Mouse (Mus musculus) olfactory bulb, adult 2 months (tissue): Measurements from ENCODE around the gene Tprn. TPM values are rescaled to one million over a fixed set of nuclear protein-coding genes. Genes with fewer than 3 reads are reported as not detected.

Source experiments
- H3K27ac ChIP-seq: fragments of 200-500 bp; 2 replicates; pipeline ENCODE4 v1.5.1; 2012; ENCODE audit warnings: low read depth, low read length; ENCODE audit not compliant: insufficient read depth
- H3K4me1 ChIP-seq: fragments of 200-500 bp; 2 replicates; pipeline ENCODE4 v1.6.1; 2012; ENCODE audit warnings: low read length; ENCODE audit not compliant: control insufficient read depth, insufficient read depth
- H3K4me3 ChIP-seq: fragments of 200-500 bp; 2 replicates; pipeline ENCODE4 v1.5.1; 2012; ENCODE audit warnings: mild to moderate bottlenecking, low read depth, low read length, moderate library complexity; ENCODE audit not compliant: insufficient read depth
- CTCF ChIP-seq: fragments of 200-500 bp; IDR thresholded peaks from 2 replicates; pipeline ENCODE4 v1.5.1; 2012; ENCODE audit warnings: low read depth, mild to moderate bottlenecking, low read length, moderate library complexity; ENCODE audit not compliant: insufficient read depth
- POLR2A ChIP-seq: fragments of 200-500 bp; IDR thresholded peaks from 2 replicates; pipeline ENCODE4 v1.6.1; 2012; ENCODE audit warnings: mild to moderate bottlenecking, low read depth, low read length, moderate library complexity; ENCODE audit not compliant: insufficient read depth
- WGBS: fragments of 180-500 bp; shearing (Covaris S2); methylation state at CpG from one replicate; pipeline ENCODE4 v1.1.7; 2018; 5-methylcytosine and 5-hydroxymethylcytosine counted together
- polyA plus RNA-seq: library from polyadenylated mRNA; stranded (reverse); fragments of >200 nt; gene quantifications from 2 replicates; pipeline ENCODE4 v1.2.4, GENCODE M21; 2012; ENCODE audit warnings: low replicate concordance; ENCODE audit not compliant: missing spikeins, insufficient read depth, insufficient read length

The Tprn gene
- polyA plus RNA-seq, 1 experiment, result not detected

GRCm38 (mm10) chr2:25224766-25225752 lies 37.4 kb upstream of the Tprn start:
- Histone ChIP-seq H3K27ac (peak overlapping the region; percentile 97), H3K4me1 (peaks cover 5% of the 10 kb centered on the region), H3K4me3 (peak overlapping the region; percentile 90)
- 1% methylated on average over 41 of the region's 41 CpGs for WGBS
- TF ChIP-seq POLR2A (0 out of 2 replicates have a peak, but pooled peaks have one; percentile 45), CTCF (no peak)

- H3K4me1 ChIP-seq, result peaks cover 5% of the 10 kb centered on the region
- H3K4me3 ChIP-seq, result no peak overlapping the region
- WGBS, result 67% methylated on average over 8 of the region's 8 CpGs
- TF ChIP-seq CTCF (no peak), POLR2A (no peak)
- H3K27ac ChIP-seq, result peak overlapping the region; percentile 57
These were observed 36.5 kb upstream of the Tprn start for GRCm38 (mm10) chr2:25225811-25226379.

GRCm38 (mm10) chr2:25226864-25227263 lies 35.6 kb upstream of the Tprn start:
- Histone ChIP-seq H3K4me3 (no peak overlapping the region), H3K27ac (peak overlapping the region; percentile 55), H3K4me1 (peaks cover 5% of the 10 kb centered on the region)
- 38% methylated on average over 5 of the region's 5 CpGs for WGBS
- TF ChIP-seq POLR2A (no peak), CTCF (no peak)

GRCm38 (mm10) chr2:25227406-25227805 lies 35.0 kb upstream of the Tprn start:
- H3K27ac ChIP-seq, result peak overlapping the region; percentile 55; the same call in 1 of the 2 replicates
- H3K4me3 ChIP-seq, result no peak overlapping the region
- H3K4me1 ChIP-seq, result peaks cover 5% of the 10 kb centered on the region
- WGBS, result 83% methylated on average over 4 of the region's 4 CpGs
- TF ChIP-seq CTCF, result no peak
- no peak for TF ChIP-seq POLR2A

DNA sequence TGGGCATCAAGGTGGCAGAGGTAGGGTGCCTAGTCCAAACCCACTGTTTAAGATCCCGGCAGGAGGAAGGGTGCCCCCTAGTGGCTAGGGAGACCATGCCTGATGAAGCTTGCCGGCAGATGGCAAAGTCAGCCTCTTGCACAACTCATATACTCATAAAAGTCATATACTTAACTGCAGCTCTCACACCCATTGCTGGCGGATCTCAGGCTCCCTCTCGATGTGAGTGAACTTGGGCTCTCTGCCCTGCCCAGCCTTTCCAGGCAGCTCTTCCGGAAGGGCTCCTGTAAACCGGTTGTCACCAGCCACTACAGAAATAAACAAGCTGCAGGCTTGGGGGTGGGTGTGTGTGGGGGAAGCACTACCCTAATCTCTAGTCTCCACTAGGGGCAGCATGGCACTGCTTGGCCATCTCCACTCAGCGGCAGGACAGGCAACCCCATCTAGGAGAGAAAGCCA lies 34.0 kb upstream of the Tprn start:
- peak overlapping the region; percentile 24 for H3K4me3 ChIP-seq
- peak; percentile 32; the same call in 1 of the 2 replicates for TF ChIP-seq CTCF
- TF ChIP-seq POLR2A, result no peak
- WGBS, result 2% methylated on average over 7 of the region's 7 CpGs
- H3K27ac ChIP-seq, result peak overlapping the region; percentile 34
- H3K4me1 ChIP-seq, result peaks cover 5% of the 10 kb centered on the region

GRCm38 (mm10) chr2:25228995-25229530 lies 33.4 kb upstream of the Tprn start:
- Histone ChIP-seq H3K4me3 (no peak overlapping the region), H3K27ac (no peak overlapping the region), H3K4me1 (peaks cover 5% of the 10 kb centered on the region)
- 73% methylated on average over 6 of the region's 6 CpGs for WGBS
- TF ChIP-seq CTCF, result no peak
- TF ChIP-seq POLR2A, result no peak

GRCm38 (mm10) chr2:25229582-25229981 lies 32.8 kb upstream of the Tprn start:
- H3K4me3 ChIP-seq, result no peak overlapping the region
- H3K27ac ChIP-seq, result no peak overlapping the region
- peaks cover 5% of the 10 kb centered on the region for H3K4me1 ChIP-seq
- TF ChIP-seq CTCF (no peak), POLR2A (no peak)
- 84% methylated on average over 5 of the region's 5 CpGs for WGBS

DNA sequence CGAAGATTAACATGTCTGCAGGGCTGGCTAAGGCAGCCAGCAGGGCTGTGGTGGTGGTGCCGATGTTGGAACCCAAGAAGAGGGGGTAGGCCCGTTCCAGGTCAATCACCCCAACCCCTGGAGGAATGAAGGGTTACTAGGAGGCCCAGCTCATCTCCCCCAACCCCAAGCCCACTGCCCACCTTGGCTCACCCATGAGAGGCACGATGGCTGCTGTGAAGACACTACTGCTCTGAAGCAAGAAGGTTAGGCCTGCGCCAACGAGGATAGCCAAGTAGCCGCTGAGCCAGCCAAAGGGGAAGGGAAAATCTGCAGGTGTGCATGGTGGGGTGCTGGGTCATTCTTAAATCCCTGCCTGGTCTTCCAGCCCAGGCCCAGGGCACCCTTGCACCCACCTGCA lies 31.8 kb upstream of the Tprn start:
- WGBS, result 85% methylated on average over 7 of the region's 7 CpGs
- no peak for TF ChIP-seq POLR2A
- TF ChIP-seq CTCF, result no peak
- no peak overlapping the region for H3K4me3 ChIP-seq

More for the DNA sequence above, 31.8 kb upstream of the Tprn start:
- Histone ChIP-seq H3K4me1 (peaks cover 5% of the 10 kb centered on the region), H3K27ac (no peak overlapping the region)
